Mouse (Mus musculus): ENCODE data around the gene Efcab10. TPM values are rescaled to one million over a fixed set of nuclear protein-coding genes. Genes with fewer than 3 reads are reported as not detected.

Efcab10 gene
- polyA plus RNA-seq, 1 experiment from 2014 or later = 3.1 TPM

DNA sequence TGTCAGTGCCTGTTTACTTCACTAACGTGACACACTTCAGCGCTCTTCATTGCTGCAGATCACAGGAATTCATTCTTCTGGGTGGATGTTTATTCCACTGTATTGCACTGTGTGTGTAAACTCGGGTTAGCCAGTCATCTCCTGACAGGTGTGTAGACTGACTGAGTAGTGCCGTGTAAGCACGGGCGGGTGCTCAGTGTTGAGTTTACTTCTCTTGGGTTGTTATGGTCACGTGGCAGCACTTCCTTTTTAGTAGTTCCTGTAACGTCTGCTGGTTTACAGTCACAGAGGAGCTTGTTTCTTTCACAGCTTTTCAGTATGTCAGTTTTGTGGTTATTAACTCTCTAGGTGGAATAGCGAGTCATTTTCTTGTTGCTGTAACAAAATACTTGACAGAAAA, 39.2 kb downstream of the Efcab10 start:
- H3K9ac ChIP-seq (replicated peaks) = no peak overlapping the region
- H3K4me2 ChIP-seq (replicated peaks) = no peak overlapping the region
- H3K27ac ChIP-seq (replicated peaks) = no peak overlapping the region
- 86% methylated on average over 9 of the region's 9 CpGs for whole genome bisulfite sequencing
- no peaks in the 10 kb centered on the region for H3K9me3 ChIP-seq
- ATAC-seq (replicated peaks) = no peak
- no peak overlapping the region for H3K4me3 ChIP-seq
- H3K4me1 ChIP-seq = peaks cover 7% of the 10 kb centered on the region
- H3K27me3 ChIP-seq = no peaks in the 10 kb centered on the region
- H3K36me3 ChIP-seq = peaks cover 7% of the 10 kb centered on the region; the same call in 1 of the 2 replicates

DNA sequence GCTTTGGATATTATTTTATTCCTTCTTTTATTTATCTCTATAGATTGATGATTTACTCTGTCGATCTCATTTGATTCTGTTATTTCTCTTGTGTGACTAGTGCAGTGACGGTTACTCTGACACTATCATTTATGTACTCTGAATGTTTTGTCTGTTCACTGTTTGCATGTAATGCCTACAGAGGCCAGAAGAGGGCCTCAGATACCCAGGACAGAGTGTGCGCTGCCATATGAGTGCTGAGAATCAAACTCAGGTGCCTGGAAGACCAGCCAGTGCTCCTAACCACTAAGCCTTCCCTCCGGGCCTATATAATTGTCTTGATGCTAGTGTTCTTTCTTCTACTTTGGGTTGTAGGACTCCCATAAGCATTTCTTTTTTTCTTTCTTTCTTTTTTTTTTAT, 40.1 kb downstream of the Efcab10 start:
- H3K4me3 ChIP-seq = no peak overlapping the region
- no peak overlapping the region for H3K4me2 ChIP-seq (replicated peaks)
- no peak overlapping the region for H3K9ac ChIP-seq (replicated peaks)
- H3K9me3 ChIP-seq = no peaks in the 10 kb centered on the region
- peaks cover 12% of the 10 kb centered on the region; the same call in 1 of the 2 replicates for H3K36me3 ChIP-seq
- H3K27ac ChIP-seq (replicated peaks) = no peak overlapping the region
- WGBS = 98% methylated on average over 4 of the region's 4 CpGs
- peaks cover 7% of the 10 kb centered on the region for H3K4me1 ChIP-seq
- no peaks in the 10 kb centered on the region for H3K27me3 ChIP-seq
- no peak for ATAC-seq (replicated peaks)

Other genes with a start within 250 kb of the Efcab10 start
- gene Atxn7l1, start 247.2 kb upstream of the Efcab10 start, polyA plus RNA-seq (2015; fragmentation: Nextera tagmentation; extraction: Ambion mirVana) = 15.4 and 17.6 TPM in 2 replicates
- 48.2 and 50.6 TPM in 2 replicates for gene Twistnb, start 34.8 kb downstream of the Efcab10 start, polyA plus RNA-seq (2015; fragmentation: Nextera tagmentation; extraction: Ambion mirVana)

All from forebrain, embryonic 15.5 days (tissue).